25 mouse cellular contexts compared by ENCODE assay signal in the genomic region with DNA sequence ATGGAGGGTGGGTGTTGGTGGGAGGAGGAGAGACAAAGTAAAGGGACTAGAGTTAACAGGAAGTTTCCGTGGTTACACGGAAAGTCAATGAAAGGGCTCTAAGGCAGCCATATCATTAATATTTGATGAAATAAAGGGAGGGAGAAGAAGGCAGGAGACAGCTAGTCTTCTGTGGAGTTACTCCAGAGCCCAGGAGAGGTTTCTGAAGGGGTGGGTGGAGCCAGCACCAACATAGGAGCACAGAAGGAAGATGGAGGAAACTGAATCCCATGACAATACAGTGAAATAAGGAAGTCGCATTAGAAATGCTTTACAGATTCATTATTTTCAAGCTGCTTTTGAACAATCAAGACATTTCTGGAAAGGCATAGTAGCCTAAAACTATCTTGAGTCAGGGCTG.
DNase-seq lines count a peak whose midpoint lies in the region; ATAC-seq and TF ChIP-seq lines count a peak whose summit lies in the region.
"Had no signal": no experiment of that assay in that cellular context is flagged by ENCODE, and none has a peak within 500 bp of the region (broad histone marks: within the 10 kb centered on the region; RNA-seq: fewer than 3 reads in every experiment).

No protein-coding gene starts in this region.

- no peak for TF ChIP-seq POLR2A in bone marrow macrophage, adult 2 months (IDR thresholded peaks at IDR 0.05; ENCODE audit: borderline replicate concordance, low read depth, low read length)

- H3K9me3 ChIP-seq in intestine, embryonic 16.5 days (ENCODE audit: control insufficient read depth, low read length), result no peaks in the 10 kb centered on the region
- H3K9me3 ChIP-seq: embryonic facial prominence, embryonic 13.5 days; embryonic facial prominence, embryonic 15.5 days; forebrain, embryonic 10.5 days; forebrain, embryonic 12.5 days had no signal

- no peak overlapping the region for H3K9ac ChIP-seq in intestine, embryonic 16.5 days (ENCODE audit: low read depth, low read length)
- H3K9ac ChIP-seq: embryonic facial prominence, embryonic 13.5 days; embryonic facial prominence, embryonic 15.5 days; forebrain, embryonic 12.5 days had no signal

- ATAC-seq in intestine, embryonic 16.5 days, result no peak
- ATAC-seq: activated CD4-positive, CD25-positive, alpha-beta regulatory T cell, adult 4 months; forebrain, embryonic 14.5 days; forebrain, embryonic 16.5 days; Patski had no signal

- no peaks in the 10 kb centered on the region for H3K79me2 ChIP-seq in macrophage (ENCODE audit: inconsistent target)

- WGBS in macrophage (ENCODE audit: missing documents), result 81% methylated on average over 3 of the region's 3 CpGs
- WGBS in intestine, embryonic 16.5 days, result 89% methylated on average over 3 of the region's 3 CpGs

- DNase-seq in layer of hippocampus, adult 2 months (ENCODE audit: low spot score in 2 of 2), result no peak
- DNase-seq in layer of hippocampus, postnatal 14 days (ENCODE audit: low spot score in 2 of 2), result no peak
- DNase-seq in urinary bladder, postnatal 25 days (ENCODE audit: low spot score), result no peak
- DNase-seq: adrenal gland, adult 8-10 months; adrenal gland, postnatal 14 days; adrenal gland, postnatal 36 days; cerebellum, adult 11 months; cerebellum, adult 18-20 months; cerebellum, adult 8-10 months; cerebellum, adult 9-11 months; cerebellum, postnatal 14 days; cerebellum, postnatal 36 days; embryo, embryonic 11 days had no signal

- H3K4me3 ChIP-seq in layer of hippocampus, adult 2 months, result no peak overlapping the region
- H3K4me3 ChIP-seq in bone marrow macrophage, adult 2 months (ENCODE audit: insufficient read depth, low read length), result no peak overlapping the region
- no peak overlapping the region for H3K4me3 ChIP-seq in macrophage (ENCODE audit: inconsistent target)
- H3K4me3 ChIP-seq in intestine, embryonic 16.5 days (ENCODE audit: low read length), result no peak overlapping the region
- H3K4me3 ChIP-seq: embryonic facial prominence, embryonic 13.5 days; embryonic facial prominence, embryonic 15.5 days; erythroblast, embryonic 14.5 days; forebrain, embryonic 10.5 days; forebrain, embryonic 12.5 days had no signal

- H3K27me3 ChIP-seq in intestine, embryonic 16.5 days (replicated peaks; ENCODE audit: control insufficient read depth, insufficient read depth, low read length), result no peaks in the 10 kb centered on the region
- H3K27me3 ChIP-seq: embryonic facial prominence, embryonic 13.5 days; embryonic facial prominence, embryonic 15.5 days; forebrain, embryonic 12.5 days; Patski had no signal

- no peak for TF ChIP-seq CTCF in layer of hippocampus, adult 2 months (conservative IDR thresholded peaks at IDR 0.05)
- TF ChIP-seq CTCF in bone marrow macrophage, adult 2 months (IDR thresholded peaks at IDR 0.05; ENCODE audit: low read depth, low read length), result no peak

- peaks cover 18% of the 10 kb centered on the region for H3K4me1 ChIP-seq in bone marrow macrophage, adult 2 months (ENCODE audit: control insufficient read depth, insufficient read depth, low read length)
- H3K4me1 ChIP-seq in intestine, embryonic 16.5 days (ENCODE audit: control insufficient read depth, insufficient read depth, low read length), result no peaks in the 10 kb centered on the region
- H3K4me1 ChIP-seq: embryonic facial prominence, embryonic 13.5 days; embryonic facial prominence, embryonic 15.5 days; forebrain, embryonic 10.5 days; forebrain, embryonic 12.5 days had no signal

- peak overlapping the region; percentile 23; the same call in 1 of the 2 replicates for H3K27ac ChIP-seq in layer of hippocampus, adult 2 months
- H3K27ac ChIP-seq in bone marrow macrophage, adult 2 months (ENCODE audit: insufficient read depth, low read depth, low read length), result peak overlapping the region; percentile 62; the same call in 1 of the 2 replicates
- H3K27ac ChIP-seq in macrophage, result 0 out of 2 replicates have a peak overlapping the region, but pooled peaks have one; percentile 12
- H3K27ac ChIP-seq in intestine, embryonic 16.5 days (ENCODE audit: low read length), result no peak overlapping the region
- H3K27ac ChIP-seq: embryonic facial prominence, embryonic 13.5 days; embryonic facial prominence, embryonic 15.5 days; forebrain, embryonic 10.5 days; forebrain, embryonic 12.5 days had no signal

- H3K4me2 ChIP-seq in intestine, embryonic 16.5 days (ENCODE audit: low read depth, low read length), result no peak overlapping the region
- H3K4me2 ChIP-seq: embryonic facial prominence, embryonic 13.5 days; embryonic facial prominence, embryonic 15.5 days; forebrain, embryonic 12.5 days had no signal

- H3K36me3 ChIP-seq in macrophage (ENCODE audit: inconsistent target), result peaks cover 28% of the 10 kb centered on the region; the same call in 1 of the 2 replicates
- peaks cover 4% of the 10 kb centered on the region; the same call in 1 of the 2 replicates for H3K36me3 ChIP-seq in intestine, embryonic 16.5 days (ENCODE audit: control insufficient read depth, insufficient read depth, low read length)
